Mouse (Mus musculus) liver, postnatal 0 days (tissue): ENCODE results near the gene Ttll8.

ENCODE experiments used
- CTCF ChIP-seq: sonication (generic); IDR thresholded peaks from 2 replicates; pipeline ENCODE4 v1.5.1; 2016; ENCODE audit warnings: antibody characterized with exemption, low read depth
- EP300 ChIP-seq: IDR thresholded peaks from 2 replicates; pipeline ENCODE4 v1.6.1; 2016; ENCODE audit warnings: antibody characterized with exemption, low read depth, mild to moderate bottlenecking

GRCm38 (mm10) chr15:88882851-88883250 lies 71.4 kb downstream of the Ttll8 start:
- no peak for TF ChIP-seq CTCF
- TF ChIP-seq EP300, result no peak
